Mouse (Mus musculus) small intestine, adult 2 months (tissue): ENCODE data around the gene Cmtm2a.

Experiments
- CTCF ChIP-seq: fragments of 200-500 bp; IDR thresholded peaks from 2 replicates; pipeline ENCODE4 v1.5.1; 2012; ENCODE audit warnings: low read depth, mild to moderate bottlenecking, control low read depth, inconsistent platforms, low read length, moderate library complexity, mixed read lengths; ENCODE audit not compliant: insufficient replicate concordance, insufficient read length; ENCODE audit errors: extremely low read depth
- POLR2A ChIP-seq: fragments of 200-500 bp; IDR thresholded peaks from 2 replicates; pipeline ENCODE4 v1.6.1; 2012; ENCODE audit warnings: low read depth, mild to moderate bottlenecking, control low read depth, inconsistent platforms, low read length, moderate library complexity

DNA sequence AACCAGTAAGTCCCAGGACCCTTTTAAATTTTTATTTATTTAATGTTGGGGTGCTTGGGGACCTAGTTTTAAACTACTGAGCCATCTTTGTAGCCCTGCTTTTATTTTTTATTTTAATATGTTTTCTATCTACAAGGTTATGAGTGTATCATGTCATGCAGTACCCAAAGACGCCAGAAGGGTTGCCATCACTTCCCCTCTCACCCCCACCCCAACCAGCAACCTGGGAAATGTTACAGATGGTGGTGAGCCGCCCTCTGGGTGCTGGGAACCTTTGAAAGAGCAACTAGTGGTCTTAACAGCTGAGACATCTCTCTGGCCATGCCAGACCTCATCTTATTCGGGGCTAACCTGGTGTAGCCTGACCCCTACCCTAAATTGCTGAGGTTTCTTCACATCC is 44.9 kb upstream of the Cmtm2a start:
- TF ChIP-seq CTCF (peak; percentile 10; the same call in 1 of the 2 replicates), POLR2A (no peak)
